Mouse (Mus musculus) liver, postnatal 0 days (tissue): ENCODE results near the gene 1700007K13Rik. TPM values are rescaled to one million over a fixed set of nuclear protein-coding genes. Genes with fewer than 3 reads are reported as not detected.

ENCODE experiments used
- ATAC-seq: fragments of 200-750 bp; cut with Nextera tagmentation; 2 replicates; pipeline ENCODE4 v1.8.0; 2017; ENCODE audit warnings: mild to moderate bottlenecking, moderate library complexity
- DNase-seq: peaks from one replicate; pipeline ENCODE4 v3.0.0-alpha.2; 2016
- H3K27ac ChIP-seq: fragments of 300-500 bp; sonication (generic); 2 replicates; pipeline ENCODE4 v1.5.1; 2014; ENCODE audit warnings: antibody characterized with exemption, moderate library complexity, mild to moderate bottlenecking, low read depth
- H3K27me3 ChIP-seq: fragments of 300-500 bp; sonication (generic); 2 replicates; pipeline ENCODE4 v1.6.1; 2014; ENCODE audit warnings: low read length, control low read depth, mixed read lengths; ENCODE audit not compliant: insufficient read depth
- H3K36me3 ChIP-seq: fragments of 300-500 bp; sonication (generic); replicated peaks from 2 replicates; pipeline ENCODE4 v1.6.1; 2014; ENCODE audit warnings: mild to moderate bottlenecking, control low read depth, low read length, moderate library complexity, mixed read lengths; ENCODE audit not compliant: insufficient read depth
- H3K4me1 ChIP-seq: fragments of 300-500 bp; sonication (generic); 2 replicates; pipeline ENCODE4 v1.6.1; 2014; ENCODE audit warnings: antibody characterized with exemption, mild to moderate bottlenecking, control low read depth; ENCODE audit not compliant: insufficient read depth
- H3K4me2 ChIP-seq: fragments of 300-500 bp; sonication (generic); 2 replicates; pipeline ENCODE4 v1.6.1; 2014; ENCODE audit warnings: low read depth, mild to moderate bottlenecking, low read length, moderate library complexity, mixed read lengths
- H3K4me3 ChIP-seq: fragments of 300-500 bp; sonication (generic); 2 replicates; pipeline ENCODE4 v1.5.1; 2014; ENCODE audit warnings: low read depth, low read length
- H3K9ac ChIP-seq: fragments of 300-500 bp; sonication (generic); replicated peaks from 2 replicates; pipeline ENCODE4 v1.6.1; 2014; ENCODE audit warnings: mild to moderate bottlenecking, moderate library complexity
- H3K9me3 ChIP-seq: fragments of 300-500 bp; sonication (generic); 2 replicates; pipeline ENCODE4 v1.6.1; 2016; ENCODE audit warnings: mild to moderate bottlenecking, control low read depth, low read length, mixed read lengths
- CTCF ChIP-seq: sonication (generic); IDR thresholded peaks from 2 replicates; pipeline ENCODE4 v1.5.1; 2016; ENCODE audit warnings: antibody characterized with exemption, low read depth
- EP300 ChIP-seq: IDR thresholded peaks from 2 replicates; pipeline ENCODE4 v1.6.1; 2016; ENCODE audit warnings: antibody characterized with exemption, low read depth, mild to moderate bottlenecking
- WGBS: fragments of 180-500 bp; shearing (Covaris S2); extraction: QIAGEN DNeasy Blood & Tissue Kit; methylation state at CpG from one replicate; pipeline ENCODE4 v1.1.7; 2014; ENCODE audit not compliant: insufficient replicate concordance; 5-methylcytosine and 5-hydroxymethylcytosine counted together
- polyA plus RNA-seq: library from polyadenylated mRNA; unstranded; fragments of >200 nt; fragmentation: Nextera tagmentation; extraction: Ambion mirVana; gene quantifications from 2 replicates; pipeline ENCODE4 v1.2.1, GENCODE M21; 2015

The 1700007K13Rik gene
- polyA plus RNA-seq, 1 experiment from 2014 or later: not detected

- no peak overlapping the region for H3K9ac ChIP-seq
- no peak for TF ChIP-seq EP300
- ATAC-seq (no peak), DNase-seq (no peak)
- H3K4me3 ChIP-seq: no peak overlapping the region
- H3K27ac ChIP-seq: no peak overlapping the region
- H3K4me2 ChIP-seq: no peak overlapping the region
- H3K36me3 ChIP-seq: no peaks in the 10 kb centered on the region
- WGBS: 71% methylated on average over 5 of the region's 5 CpGs
- H3K27me3 ChIP-seq: no peaks in the 10 kb centered on the region
- peaks cover 10% of the 10 kb centered on the region for H3K4me1 ChIP-seq
- no peaks in the 10 kb centered on the region for H3K9me3 ChIP-seq
Measured at GRCm38 (mm10) chr2:28414116-28414756, 51.9 kb downstream of the 1700007K13Rik start.

- no peak for ATAC-seq
Measured at GRCm38 (mm10) chr2:28412936-28413335, 53.2 kb downstream of the 1700007K13Rik start.

More at GRCm38 (mm10) chr2:28412936-28413335, 53.2 kb downstream of the 1700007K13Rik start:
- peaks cover 10% of the 10 kb centered on the region for H3K4me1 ChIP-seq
- 63% methylated on average over 6 of the region's 6 CpGs for WGBS
- no peaks in the 10 kb centered on the region for H3K36me3 ChIP-seq
- H3K9me3 ChIP-seq: no peaks in the 10 kb centered on the region
- H3K4me3 ChIP-seq: no peak overlapping the region
- H3K9ac ChIP-seq: no peak overlapping the region
- H3K27me3 ChIP-seq: no peaks in the 10 kb centered on the region
- H3K27ac ChIP-seq: no peak overlapping the region
- H3K4me2 ChIP-seq: no peak overlapping the region
- DNase-seq: no peak
- TF ChIP-seq CTCF: no peak
- no peak for TF ChIP-seq EP300

Other genes with a start within 250 kb of the 1700007K13Rik start
- gene Ppp1r26, start 19.5 kb downstream of the 1700007K13Rik start, polyA plus RNA-seq: 0.02 and 0.05 TPM in 2 replicates
- 24.9 and 26.5 TPM in 2 replicates for gene Mrps2, start 1.7 kb upstream of the 1700007K13Rik start, polyA plus RNA-seq
- 0.56 and 0.64 TPM in 2 replicates for gene Gbgt1, start 30.6 kb upstream of the 1700007K13Rik start, polyA plus RNA-seq
- 1.5 and 1.9 TPM in 2 replicates for gene Gm10134, start 39.8 kb upstream of the 1700007K13Rik start, polyA plus RNA-seq
- 1.8 TPM in 2 replicates for gene Ralgds, start 46.8 kb upstream of the 1700007K13Rik start, polyA plus RNA-seq
- 4.7 TPM in 1 of 2 replicates, not detected in the other for gene Cel, start 97.1 kb upstream of the 1700007K13Rik start, polyA plus RNA-seq
- gene Gtf3c5, start 117.4 kb upstream of the 1700007K13Rik start, polyA plus RNA-seq: 4.5 and 5.8 TPM in 2 replicates
- 48.9 and 52.2 TPM in 2 replicates for gene Gfi1b, start 155.7 kb upstream of the 1700007K13Rik start, polyA plus RNA-seq
- 3.7 TPM in 2 replicates for gene Tsc1, start 174.9 kb upstream of the 1700007K13Rik start, polyA plus RNA-seq
- 2.1 and 2.5 TPM in 2 replicates for gene Spaca9, start 233.4 kb upstream of the 1700007K13Rik start, polyA plus RNA-seq
- 0.28 and 0.41 TPM in 2 replicates for gene Ak8, start 233.8 kb upstream of the 1700007K13Rik start, polyA plus RNA-seq